Mouse (Mus musculus) megakaryocyte-erythroid progenitor cell, adult 5-6 weeks (primary cell): ENCODE measurements around the gene Il5. TPM values are rescaled to one million over a fixed set of nuclear protein-coding genes. Genes with fewer than 3 reads are reported as not detected.

ENCODE experiments used
- ATAC-seq: replicated peaks from 2 replicates; pipeline ENCODE4 v1.8.0; 2016; ENCODE audit warnings: mild to moderate bottlenecking, inconsistent platforms; ENCODE audit not compliant: severe bottlenecking, poor library complexity, low FRiP score, low TSS enrichment
- total RNA-seq, 2 experiments: library from RNA; stranded (forward) in 1 of 2; stranded (reverse) in 1 of 2; fragments of 200-1000, 215-1000 nt in 1 of 2; fragments of >200 nt in 1 of 2; fragmentation: Nextera tagmentation in 1 of 2; gene quantifications; 2 replicates each; pipeline ENCODE4 v1.2.3; 2014 to 2017

Gene Il5
- total RNA-seq (2014; fragmentation: Nextera tagmentation) (not detected in 2 replicates), total RNA-seq (2017) (not detected in 2 replicates)

- no peak for ATAC-seq
Measured at GRCm38 (mm10) chr11:53720715-53721114, at the start of gene Il5. Il5 (plus strand) TSS chr11:53720794.

GRCm38 (mm10) chr11:53671414-53671813 lies 49.2 kb upstream of the Il5 start:
- ATAC-seq = no peak

GRCm38 (mm10) chr11:53680141-53680540 lies 40.5 kb upstream of the Il5 start:
- ATAC-seq = no peak

- ATAC-seq = no peak
Measured at GRCm38 (mm10) chr11:53681686-53682085, 38.9 kb upstream of the Il5 start.

- no peak for ATAC-seq
Measured at GRCm38 (mm10) chr11:53682170-53682569, 38.4 kb upstream of the Il5 start.

GRCm38 (mm10) chr11:53682994-53683530 lies 37.5 kb upstream of the Il5 start:
- ATAC-seq = no peak

- no peak for ATAC-seq
Measured at GRCm38 (mm10) chr11:53691979-53692378, 28.6 kb upstream of the Il5 start.

GRCm38 (mm10) chr11:53698521-53698920 lies 22.1 kb upstream of the Il5 start:
- ATAC-seq = no peak

- no peak for ATAC-seq
Measured at GRCm38 (mm10) chr11:53699351-53699750, 21.2 kb upstream of the Il5 start.

GRCm38 (mm10) chr11:53706236-53706933 lies 14.2 kb upstream of the Il5 start:
- ATAC-seq = peak; percentile 63

- peak; percentile 99 for ATAC-seq
Measured at GRCm38 (mm10) chr11:53706934-53707717, 13.5 kb upstream of the Il5 start, which contains the start of gene Rad50. Rad50 (minus strand) TSS chr11:53707319.

- no peak for ATAC-seq
Measured at GRCm38 (mm10) chr11:53707718-53708009, 12.9 kb upstream of the Il5 start.

GRCm38 (mm10) chr11:53719701-53720100 lies 893 bp upstream of the Il5 start:
- no peak for ATAC-seq

- ATAC-seq = no peak
Measured at GRCm38 (mm10) chr11:53731457-53731856, 10.9 kb downstream of the Il5 start.

GRCm38 (mm10) chr11:53732244-53732643 lies 11.7 kb downstream of the Il5 start:
- no peak for ATAC-seq

- no peak for ATAC-seq
Measured at GRCm38 (mm10) chr11:53733824-53734223, 13.2 kb downstream of the Il5 start.

GRCm38 (mm10) chr11:53734431-53734830 lies 13.8 kb downstream of the Il5 start:
- no peak for ATAC-seq

GRCm38 (mm10) chr11:53734970-53735681 lies 14.5 kb downstream of the Il5 start:
- ATAC-seq = no peak

- peak; percentile 85 for ATAC-seq
Measured at GRCm38 (mm10) chr11:53735682-53736245, 15.2 kb downstream of the Il5 start.
